Comparison of ENCODE assay signal across 7 mouse cellular contexts in genomic region chr7:133095610-133096009, GRCm38 (mm10). TPM values are rescaled to one million over a fixed set of nuclear protein-coding genes. Genes with fewer than 3 reads are reported as not detected.
A peak's percentile ranks its signal among the peaks of the same experiment; 100 is the strongest.
DNase-seq lines count a peak whose midpoint lies in the region; TF ChIP-seq lines count a peak whose summit lies in the region.
"Not testable (repeated sequence)": the region's sequence is repeated elsewhere in the genome, so short reads cannot be mapped to it uniquely, and the experiment has no call there.
"Had no signal": no experiment of that assay in that cellular context is flagged by ENCODE, and none has a peak within 500 bp of the region (broad histone marks: within the 10 kb centered on the region; RNA-seq: fewer than 3 reads in every experiment).

No protein-coding gene starts in this region.

- DNase-seq in ES-E14 (ENCODE audit: low read depth, low spot score): not testable (repeated sequence)
- peak; percentile 80 for DNase-seq in ZHBTc4 (ENCODE audit: low read depth, low spot score)
- DNase-seq in heart, adult 11 months: peak; percentile 85

- not testable (repeated sequence) for H3K9me3 ChIP-seq in ES-Bruce4 (replicated peaks; ENCODE audit: control insufficient read depth, insufficient read depth, low read length, poor library complexity, severe bottlenecking); ES-E14 (ENCODE audit: control insufficient read depth, insufficient read depth, low read depth, low read length)

- peak; percentile 41; the same call in 1 of the 2 replicates for TF ChIP-seq EP300 in ES-Bruce4 (IDR thresholded peaks at IDR 0.05; ENCODE audit: insufficient read depth, low read depth, low read length)

- not testable (repeated sequence) for H3K4me3 ChIP-seq in ES-Bruce4 (ENCODE audit: low read depth, low read length); ES-E14 (ENCODE audit: insufficient read depth in 1 of 2, low read depth in 1 of 2, low read length in 2 of 2, poor library complexity in 1 of 2, severe bottlenecking in 1 of 2)

- peak overlapping the region; percentile 69 for H3K27ac ChIP-seq in ES-Bruce4 (ENCODE audit: insufficient read depth, low read length)
- H3K27ac ChIP-seq in ES-E14 (ENCODE audit: insufficient read depth, low read depth, low read length, poor library complexity, severe bottlenecking): not testable (repeated sequence)

- H3K27me3 ChIP-seq in ES-Bruce4 (ENCODE audit: control insufficient read depth, insufficient read depth, low read length, poor library complexity, severe bottlenecking): not testable (repeated sequence)

- TF ChIP-seq POLR2A in ES-Bruce4 (IDR thresholded peaks at IDR 0.05; ENCODE audit: insufficient read depth, low read length): not testable (repeated sequence)

- H3K4me1 ChIP-seq in ES-Bruce4 (ENCODE audit: control insufficient read depth, insufficient read depth, low read length) (peaks cover 11% of the 10 kb centered on the region), ES-E14 (ENCODE audit: control insufficient read depth in 2 of 2, insufficient read depth in 2 of 2, low read length in 2 of 2, poor library complexity in 1 of 2) (peaks cover 28 to 38% of the 10 kb centered on the region in 2 experiments)

- H3K36me3 ChIP-seq in ES-Bruce4 (ENCODE audit: control insufficient read depth, insufficient read depth, low read length, poor library complexity, severe bottlenecking) (peaks cover 26% of the 10 kb centered on the region), ES-E14 (ENCODE audit: control insufficient read depth, insufficient read depth, low read length, poor library complexity, severe bottlenecking) (peaks cover 34% of the 10 kb centered on the region)

- not testable (repeated sequence) for TF ChIP-seq CTCF in ES-Bruce4 (IDR thresholded peaks at IDR 0.05; ENCODE audit: low read depth, low read length)

- in situ Hi-C loops in ES-E14 (cut with MboI; ENCODE audit: low sequenced_read_pairs in 2 of 2, unreplicated experiment in 2 of 2): not testable (repeated sequence)

- not testable (repeated sequence) for H3K9ac ChIP-seq in ES-Bruce4 (ENCODE audit: low read depth, poor library complexity, severe bottlenecking)
- peak overlapping the region; percentile 10; the same call in 1 of the 2 replicates for H3K9ac ChIP-seq in ES-E14 (ENCODE audit: insufficient read depth, low read depth, low read length, poor library complexity, severe bottlenecking)

RNA-seq across cellular contexts. Expression of gene Fgfr2, which starts 27.5 kb away (rescaled TPM):
- polyA plus RNA-seq in ES-Bruce4 (2011; ENCODE audit: insufficient read depth, insufficient read length, low read depth, missing spikeins): 31.6 and 34.8 TPM in 2 replicates
- 37.5 and 44.3 TPM in 2 replicates for total RNA-seq in ES-E14 (2012; rRNA removed)
- total RNA-seq: common myeloid progenitor, adult 5-6 weeks; MEL had no signal
- polyA plus RNA-seq: erythroblast, embryonic 14.5 days had no signal

RNA-seq across cellular contexts. Expression of gene Ctbp2, which starts 28.5 kb away (rescaled TPM):
- polyA plus RNA-seq in ES-Bruce4 (2011; ENCODE audit: insufficient read depth, insufficient read length, low read depth, missing spikeins): 218 and 252 TPM in 2 replicates
- 241 and 381 TPM in 2 replicates for total RNA-seq in ES-E14 (2012; rRNA removed)
